ENCODE assay signal across 22 mouse cellular contexts in genomic region chr3:88635506-88636275, GRCm38 (mm10). TPM values are rescaled to one million over a fixed set of nuclear protein-coding genes. Genes with fewer than 3 reads are reported as not detected.
DNase-seq lines count a peak whose midpoint lies in the region; ATAC-seq and TF ChIP-seq lines count a peak whose summit lies in the region.
"Had no signal": no experiment of that assay in that cellular context is flagged by ENCODE, and none has a peak within 500 bp of the region (broad histone marks: within the 10 kb centered on the region; RNA-seq: fewer than 3 reads in every experiment).

No protein-coding gene starts in this region.

- no peak overlapping the region for H3K9ac ChIP-seq in heart, adult 2 months (ENCODE audit: low read depth, low read length)
- H3K9ac ChIP-seq: forebrain, embryonic 15.5 days; hindbrain, embryonic 15.5 days had no signal

- peaks cover 8% of the 10 kb centered on the region for H3K36me3 ChIP-seq in heart, adult 2 months (ENCODE audit: control insufficient read depth, insufficient read depth, low read length)

- no peaks in the 10 kb centered on the region for H3K27me3 ChIP-seq in heart, adult 2 months (ENCODE audit: control insufficient read depth, insufficient read depth, low read length)
- H3K27me3 ChIP-seq: forebrain, embryonic 15.5 days; hindbrain, embryonic 15.5 days had no signal

- H3K79me2 ChIP-seq in heart, adult 2 months (replicated peaks; ENCODE audit: control insufficient read depth, insufficient read depth, low read length), result no peaks in the 10 kb centered on the region

- intact Hi-C loops in heart, adult 2 months (cut with DNase I), result no loop called here
- intact Hi-C loops in heart, postnatal 10 days (cut with DNase I), result no loop called here

- 72% methylated on average over 19 of the region's 19 CpGs for WGBS in heart, adult 2 months

- ATAC-seq in granulocyte monocyte progenitor cell, adult 5-6 weeks (replicated peaks; ENCODE audit: poor library complexity, severe bottlenecking), result no peak
- no peak for ATAC-seq in megakaryocyte progenitor cell, adult 5-6 weeks (replicated peaks; ENCODE audit: poor library complexity)
- ATAC-seq: forebrain, embryonic 15.5 days; midbrain, embryonic 16.5 days had no signal

- peak in 1 of 2 experiments; percentile 35 for DNase-seq in heart, adult 2 months
- DNase-seq in heart, postnatal 10 days, result no peak
- DNase-seq in right cerebral cortex, postnatal 10 days (ENCODE audit: low spot score in 2 of 2), result peak; percentile 25 to 47
- no peak for DNase-seq in right cerebral cortex, postnatal 36 days (ENCODE audit: low spot score in 2 of 2)
- peak; percentile 63 for DNase-seq in kidney, adult 9 months
- no peak for DNase-seq in lung, postnatal 36 days
- DNase-seq: B cell, adult 2 months; gastrocnemius, postnatal 36 days; liver; lung, adult 2 months; right cerebral cortex, adult 18-20 months; thymus, adult 18-20 months had no signal

- no peak for TF ChIP-seq EP300 in heart, adult 2 months (IDR thresholded peaks at IDR 0.05; ENCODE audit: insufficient read depth, low read depth, low read length)

- H3K4me3 ChIP-seq in heart, adult 2 months, result no peak overlapping the region
- H3K4me3 ChIP-seq: forebrain, embryonic 15.5 days; hindbrain, embryonic 15.5 days had no signal

- no peak for TF ChIP-seq CTCF in heart, adult 2 months (IDR thresholded peaks at IDR 0.05)

- H3K27ac ChIP-seq in heart, adult 2 months, result peak overlapping the region; percentile 0; the same call in 1 of the 2 replicates
- H3K27ac ChIP-seq: forebrain, embryonic 15.5 days; hindbrain, embryonic 15.5 days had no signal

- peaks cover 8% of the 10 kb centered on the region for H3K4me1 ChIP-seq in heart, adult 2 months (ENCODE audit: control insufficient read depth, insufficient read depth, low read length)
- H3K4me1 ChIP-seq: hindbrain, embryonic 15.5 days had no signal

- no peak for TF ChIP-seq POLR2A in heart, adult 2 months (IDR thresholded peaks at IDR 0.05; ENCODE audit: insufficient read depth, low read depth, low read length)

RNA-seq across cellular contexts. Expression of gene Rxfp4, which starts 17.3 kb away (rescaled TPM):
- total RNA-seq in heart, adult 2 months (2021), result not detected
- 0.41 TPM in 1 of 2 replicates, not detected in the other for polyA plus RNA-seq in heart, adult 2 months (2012; rRNA removed)
- total RNA-seq in heart, postnatal 10 days (2021), result not detected
- total RNA-seq in granulocyte monocyte progenitor cell, adult 5-6 weeks (2014; fragmentation: Nextera tagmentation), result not detected in 2 replicates
- not detected in 2 replicates for total RNA-seq in granulocyte monocyte progenitor cell, adult 5-6 weeks (2017)
- not detected in 2 replicates for total RNA-seq in megakaryocyte progenitor cell, adult 5-6 weeks (2015)
- not detected in 2 replicates for total RNA-seq in megakaryocyte progenitor cell, adult 5-6 weeks (2017)
- total RNA-seq: adrenal gland, postnatal 4 days; G1E; gastrocnemius, postnatal 36 days; layer of hippocampus, adult 18-20 months; megakaryocyte, adult 5-6 weeks had no signal
- polyA plus RNA-seq: forebrain, embryonic 15.5 days; G1E; hindbrain, embryonic 15.5 days; midbrain, embryonic 16.5 days; neural tube, embryonic 14.5 days had no signal

RNA-seq across cellular contexts. Expression of gene Arhgef2, which starts 29.9 kb away (rescaled TPM):
- total RNA-seq in heart, adult 2 months (2021), result 10 to 100 TPM; 37.3 to 37.5 TPM
- polyA plus RNA-seq in heart, adult 2 months (2012; rRNA removed), result 51.0 and 53.4 TPM in 2 replicates
- 10 to 100 TPM; 89.5 to 96.3 TPM for total RNA-seq in heart, postnatal 10 days (2021)
- total RNA-seq in granulocyte monocyte progenitor cell, adult 5-6 weeks (2014; fragmentation: Nextera tagmentation), result 125 and 137 TPM in 2 replicates
- total RNA-seq in granulocyte monocyte progenitor cell, adult 5-6 weeks (2017), result 59.1 and 73.5 TPM in 2 replicates
- 94.1 and 112 TPM in 2 replicates for total RNA-seq in megakaryocyte progenitor cell, adult 5-6 weeks (2015)
- 55.7 and 88.3 TPM in 2 replicates for total RNA-seq in megakaryocyte progenitor cell, adult 5-6 weeks (2017)

RNA-seq across cellular contexts. Expression of gene Khdc4, which starts 49.9 kb away (rescaled TPM):
- total RNA-seq in heart, adult 2 months (2021), result 10 to 100 TPM; 24.9 to 25.7 TPM
- polyA plus RNA-seq in heart, adult 2 months (2012; rRNA removed), result 29.9 and 46.1 TPM in 2 replicates
- 10 to 100 TPM; 39.5 to 42.9 TPM for total RNA-seq in heart, postnatal 10 days (2021)
- 57.4 and 68.2 TPM in 2 replicates for total RNA-seq in granulocyte monocyte progenitor cell, adult 5-6 weeks (2014; fragmentation: Nextera tagmentation)
- 35.4 and 49.3 TPM in 2 replicates for total RNA-seq in granulocyte monocyte progenitor cell, adult 5-6 weeks (2017)
- total RNA-seq in megakaryocyte progenitor cell, adult 5-6 weeks (2015), result 47.3 and 47.4 TPM in 2 replicates
- 38.1 and 48.1 TPM in 2 replicates for total RNA-seq in megakaryocyte progenitor cell, adult 5-6 weeks (2017)

Comparison
In these comparisons a context has a peak if more than half of its experiments do, and no peak if none do; other contexts are left out.
1. DNase-seq: peak in right cerebral cortex, postnatal 10 days (2 of 2) and kidney, adult 9 months (single experiment); none in heart, postnatal 10 days (0 of 2), right cerebral cortex, postnatal 36 days (0 of 2) and lung, postnatal 36 days (single experiment).